18 mouse cellular contexts compared by ENCODE assay signal in the genomic region with DNA sequence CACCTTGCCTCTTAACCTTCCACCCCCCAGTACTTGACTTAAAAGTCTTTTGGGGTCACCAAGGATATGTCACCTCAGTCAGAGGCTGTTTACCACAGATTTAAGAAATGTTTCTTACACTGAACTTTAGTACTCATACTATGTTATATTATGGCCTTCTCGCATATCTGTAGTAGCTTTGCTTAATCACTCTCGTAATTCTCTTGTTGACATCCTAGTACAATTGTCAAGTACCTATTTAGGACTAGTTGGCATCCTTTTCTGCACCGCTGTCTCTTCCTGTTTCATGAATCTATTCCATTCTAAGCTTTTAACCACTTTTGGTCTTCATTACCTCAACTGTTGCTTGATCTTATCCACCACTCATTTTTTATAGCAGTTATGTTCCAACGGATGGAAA. TPM values are rescaled to one million over a fixed set of nuclear protein-coding genes. Genes with fewer than 3 reads are reported as not detected.
A peak's percentile ranks its signal among the peaks of the same experiment; 100 is the strongest.
DNase-seq lines count a peak whose midpoint lies in the region; ATAC-seq and TF ChIP-seq lines count a peak whose summit lies in the region.
"Had no signal": no experiment of that assay in that cellular context is flagged by ENCODE, and none has a peak within 500 bp of the region (broad histone marks: within the 10 kb centered on the region; RNA-seq: fewer than 3 reads in every experiment).

No protein-coding gene starts in this region.

- TF ChIP-seq RAD21 in CH12.LX (IDR thresholded peaks at IDR 0.05; ENCODE audit: low read depth, low read length) = no peak

- H3K36me3 ChIP-seq in CH12.LX (replicated peaks in 1 of 2; ENCODE audit: control insufficient read depth in 1 of 2, insufficient read depth in 1 of 2, low read length in 1 of 2) = peaks cover 0 to 39% of the 10 kb centered on the region in 2 experiments
- H3K36me3 ChIP-seq: heart, embryonic 13.5 days; hindbrain, embryonic 15.5 days had no signal

- H3K4me3 ChIP-seq in CH12.LX (replicated peaks in 1 of 3; ENCODE audit: low read depth in 2 of 3, low read length in 2 of 3, poor library complexity in 1 of 3) = no peak overlapping the region
- H3K4me3 ChIP-seq: embryonic facial prominence, embryonic 10.5 days; forebrain, embryonic 10.5 days; gastrocnemius, adult 2 months; heart, embryonic 13.5 days; hindbrain, embryonic 15.5 days had no signal

- H3K9me3 ChIP-seq in CH12.LX (replicated peaks; ENCODE audit: low read length) = no peaks in the 10 kb centered on the region
- H3K9me3 ChIP-seq: embryonic facial prominence, embryonic 10.5 days; forebrain, embryonic 10.5 days; heart, embryonic 13.5 days; hindbrain, embryonic 15.5 days had no signal

- in situ Hi-C loops in CH12.LX (cut with MboI; ENCODE audit: low pct_ligation_motif_present, low pct_unique_long_range_greater_than_20kb, low sequenced_read_pairs) = no loop called here

- H3K9ac ChIP-seq in CH12.LX (ENCODE audit: insufficient read depth, low read depth) = no peak overlapping the region
- H3K9ac ChIP-seq: heart, embryonic 13.5 days; hindbrain, embryonic 15.5 days had no signal

- peaks cover 96% of the 10 kb centered on the region for H3K79me2 ChIP-seq in CH12.LX (replicated peaks; ENCODE audit: control insufficient read depth, extremely low read depth, insufficient read depth, poor library complexity, severe bottlenecking)

- no peak for TF ChIP-seq CTCF in CH12.LX (conservative IDR thresholded peaks at IDR 0.05 in 1 of 2, IDR thresholded peaks at IDR 0.05 in 1 of 2; ENCODE audit: low read depth in 2 of 2, low read length in 2 of 2)

- TF ChIP-seq EP300 in CH12.LX (IDR thresholded peaks at IDR 0.05; ENCODE audit: low read length) = no peak

- H3K4me2 ChIP-seq in CH12.LX (ENCODE audit: insufficient read depth, low read depth, poor library complexity, severe bottlenecking) = peak overlapping the region; percentile 50
- H3K4me2 ChIP-seq: heart, embryonic 13.5 days; hindbrain, embryonic 15.5 days had no signal

- TF ChIP-seq POLR2A in CH12.LX (IDR thresholded peaks at IDR 0.05; ENCODE audit: low read depth, low read length) = no peak

- peaks cover 5 to 53% of the 10 kb centered on the region in 2 experiments; a peak in 2 of 4 replicates for H3K4me1 ChIP-seq in CH12.LX (ENCODE audit: control insufficient read depth in 1 of 2, insufficient read depth in 2 of 2)

- no peak overlapping the region for H3K27ac ChIP-seq in CH12.LX (ENCODE audit: insufficient read depth, low read depth)
- H3K27ac ChIP-seq: embryonic facial prominence, embryonic 10.5 days; forebrain, embryonic 10.5 days; gastrocnemius, adult 2 months; heart, embryonic 13.5 days; hindbrain, embryonic 15.5 days had no signal

- DNase-seq in CD4-positive, CD25-positive, alpha-beta regulatory T cell, adult 2 months (ENCODE audit: low read depth, low spot score) = peak; percentile 44
- DNase-seq in CH12.LX (ENCODE audit: extremely low read depth) = no peak
- DNase-seq in induced T-regulatory cell, adult 2 months (ENCODE audit: low read depth) = peak; percentile 62
- DNase-seq in right cerebral cortex, postnatal 14 days = no peak
- DNase-seq: adrenal gland, postnatal 25 days; cerebellum, adult 18-20 months; cerebellum, adult 9-11 months; cerebellum, postnatal 36 days; gastrocnemius, adult 2 months; gastrocnemius, postnatal 25 days; heart, postnatal 36 days had no signal

- H3K27me3 ChIP-seq in CH12.LX (replicated peaks) = no peaks in the 10 kb centered on the region
- H3K27me3 ChIP-seq: heart, embryonic 13.5 days; hindbrain, embryonic 15.5 days had no signal

- dilution Hi-C loops in CH12.LX (cut with MboI; ENCODE audit: extremely low pct_ligation_motif_present, extremely low pct_unique_long_range_greater_than_20kb, low sequenced_read_pairs) = no loop called here

- no peak for ATAC-seq in erythroid progenitor cell, adult 5-6 weeks (replicated peaks; ENCODE audit: low FRiP score, poor library complexity, severe bottlenecking)
- no peak for ATAC-seq in megakaryocyte progenitor cell, adult 5-6 weeks (replicated peaks; ENCODE audit: poor library complexity)
- ATAC-seq: forebrain, embryonic 14.5 days had no signal

TF ChIP-seq in CH12.LX, 34 proteins besides CTCF, POLR2A, EP300 and RAD21:
- TF ChIP-seq TCF12 (IDR thresholded peaks at IDR 0.05; ENCODE audit: low read depth, low read length) = no peak
- no peak for TF ChIP-seq ZMIZ1 (IDR thresholded peaks at IDR 0.05; ENCODE audit: low read depth, low read length)
- TF ChIP-seq PAX5 (IDR thresholded peaks at IDR 0.05; ENCODE audit: low read length) = no peak
- TF ChIP-seq KAT2A (IDR thresholded peaks at IDR 0.05; ENCODE audit: insufficient replicate concordance, low read length) = no peak
- no peak for TF ChIP-seq HCFC1 (IDR thresholded peaks at IDR 0.05; ENCODE audit: low read depth, low read length)
- TF ChIP-seq MAFK (IDR thresholded peaks at IDR 0.05; ENCODE audit: insufficient replicate concordance, low read length) = no peak
- TF ChIP-seq NELFE (IDR thresholded peaks at IDR 0.05; ENCODE audit: low read depth, low read length) = no peak
- no peak for TF ChIP-seq RCOR1 (conservative IDR thresholded peaks at IDR 0.05; ENCODE audit: low read depth, low read length)
- TF ChIP-seq BHLHE40 (IDR thresholded peaks at IDR 0.05; ENCODE audit: low read depth, low read length) = no peak
- TF ChIP-seq CHD1 (IDR thresholded peaks at IDR 0.05; ENCODE audit: low read depth, low read length) = no peak
- no peak for TF ChIP-seq UBTF (IDR thresholded peaks at IDR 0.05; ENCODE audit: low read depth, low read length)
- TF ChIP-seq MXI1 (IDR thresholded peaks at IDR 0.05; ENCODE audit: low read depth, low read length) = no peak
- no peak for TF ChIP-seq ETS1 (conservative IDR thresholded peaks at IDR 0.05; ENCODE audit: low read depth, low read length)
- TF ChIP-seq SMC3 (IDR thresholded peaks at IDR 0.05; ENCODE audit: low read depth, low read length) = no peak
- no peak for TF ChIP-seq CHD2 (IDR thresholded peaks at IDR 0.05; ENCODE audit: low read length)
- TF ChIP-seq MAX (IDR thresholded peaks at IDR 0.05; ENCODE audit: low read length) = no peak
- no peak for TF ChIP-seq USF2 (conservative IDR thresholded peaks at IDR 0.05; ENCODE audit: low read depth, low read length)
- no peak for TF ChIP-seq JUND (conservative IDR thresholded peaks at IDR 0.05; ENCODE audit: low read depth, low read length)

RNA-seq across cellular contexts. Expression of a gene that starts 5.3 kb away (rescaled TPM):
- total RNA-seq in CH12.LX (2012; rRNA removed) (59.8 and 63.4 TPM in 2 replicates), CH12.LX (2014; rRNA removed) (26.4 and 30.9 TPM in 2 replicates)
- 117 and 144 TPM in 2 replicates for polyA plus RNA-seq in CH12.LX (2012; ENCODE audit: insufficient read length, low read depth)
- 117 and 134 TPM in 2 replicates for total RNA-seq in erythroid progenitor cell, adult 5-6 weeks (2015; ENCODE audit: low replicate concordance)
- total RNA-seq in erythroid progenitor cell, adult 5-6 weeks (2017; ENCODE audit: low replicate concordance) = 96.0 and 117 TPM in 2 replicates
- total RNA-seq in megakaryocyte progenitor cell, adult 5-6 weeks (2015) = 221 and 254 TPM in 2 replicates
- 97.3 and 159 TPM in 2 replicates for total RNA-seq in megakaryocyte progenitor cell, adult 5-6 weeks (2017)

Comparison
In these comparisons a context has a peak if more than half of its experiments do, and no peak if none do; other contexts are left out.
1. DNase-seq: peak in CD4-positive, CD25-positive, alpha-beta regulatory T cell, adult 2 months (single experiment) and induced T-regulatory cell, adult 2 months (single experiment); none in CH12.LX (single experiment) and right cerebral cortex, postnatal 14 days (single experiment).